Mouse (Mus musculus): ENCODE measurements around the gene Gm5767. TPM values are rescaled to one million over a fixed set of nuclear protein-coding genes. Genes with fewer than 3 reads are reported as not detected.
A peak's percentile ranks its signal among the peaks of the same experiment; 100 is the strongest.

The Gm5767 gene
- polyA plus RNA-seq, 1 experiment from 2014 or later, result not detected

DNA sequence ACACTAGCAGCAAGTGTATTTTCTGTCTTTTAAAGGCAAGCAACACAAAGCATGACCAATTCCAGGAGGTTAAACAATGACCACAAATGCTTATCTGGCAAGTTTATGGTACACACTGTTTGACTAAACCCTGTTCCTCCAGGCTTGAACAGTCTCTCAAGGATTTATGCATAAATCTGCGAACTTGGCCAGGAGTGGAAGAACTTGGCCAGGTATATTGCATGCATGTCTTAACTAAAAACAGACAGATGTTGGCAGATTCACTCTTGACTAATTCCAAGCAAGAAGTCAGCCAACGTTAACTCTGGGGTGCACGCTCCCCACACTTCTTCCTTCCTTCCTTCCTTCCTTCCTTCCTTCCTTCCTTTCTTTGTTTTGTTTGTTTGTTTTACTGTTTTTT is 790 bp upstream of the Gm5767 start:
- Histone ChIP-seq H3K9ac (ENCODE audit: low read length) (no peak overlapping the region), H3K4me3 (ENCODE audit: low read depth, low read length) (no peak overlapping the region), H3K27ac (replicated peaks; ENCODE audit: low read depth, low read length) (no peak overlapping the region), H3K4me1 (ENCODE audit: control insufficient read depth, insufficient read depth, low read length) (no peaks in the 10 kb centered on the region), H3K9me3 (ENCODE audit: control insufficient read depth, low read length) (no peaks in the 10 kb centered on the region), H3K4me2 (ENCODE audit: low read depth, severe bottlenecking) (no peak overlapping the region), H3K27me3 (ENCODE audit: control insufficient read depth, insufficient read depth, low read length) (no peaks in the 10 kb centered on the region), H3K36me3 (ENCODE audit: control insufficient read depth, insufficient read depth, low read length) (0 out of 2 replicates have a peak, but pooled peaks cover 2% of the 10 kb centered on the region)
- DNase-seq (ENCODE audit: low spot score) (no peak), ATAC-seq (ENCODE audit: insufficient number of reproducible peaks, low FRiP score, low TSS enrichment, low read depth) (no peak)
- WGBS, result 83% methylated on average over 3 of the region's 3 CpGs

DNA sequence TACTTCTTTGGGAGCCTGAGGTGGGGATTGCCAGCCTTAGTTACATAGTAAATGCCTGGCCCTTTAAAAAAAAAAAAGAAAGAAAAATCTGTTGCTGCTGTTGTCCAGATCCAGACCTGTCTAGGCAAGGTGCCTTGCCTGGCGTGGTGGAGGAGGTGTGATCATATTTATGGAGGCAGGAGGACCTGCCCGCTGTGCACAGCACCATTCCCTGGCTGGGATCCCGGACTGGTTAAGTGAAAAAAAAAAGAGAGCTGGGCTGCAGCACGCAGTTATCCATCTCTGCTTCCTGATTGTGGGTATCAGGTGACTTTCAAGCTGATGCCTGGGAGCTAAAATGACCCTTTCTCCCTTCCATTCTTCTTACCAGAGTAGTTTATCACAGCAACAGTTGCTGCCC is 4.5 kb downstream of the Gm5767 start:
- Histone ChIP-seq H3K36me3 (ENCODE audit: control insufficient read depth, insufficient read depth, low read length) (peaks cover 11% of the 10 kb centered on the region; the same call in 1 of the 2 replicates), H3K9me3 (ENCODE audit: control insufficient read depth, low read length) (no peaks in the 10 kb centered on the region)
- WGBS, result 68% methylated on average over 4 of the region's 4 CpGs

DNA sequence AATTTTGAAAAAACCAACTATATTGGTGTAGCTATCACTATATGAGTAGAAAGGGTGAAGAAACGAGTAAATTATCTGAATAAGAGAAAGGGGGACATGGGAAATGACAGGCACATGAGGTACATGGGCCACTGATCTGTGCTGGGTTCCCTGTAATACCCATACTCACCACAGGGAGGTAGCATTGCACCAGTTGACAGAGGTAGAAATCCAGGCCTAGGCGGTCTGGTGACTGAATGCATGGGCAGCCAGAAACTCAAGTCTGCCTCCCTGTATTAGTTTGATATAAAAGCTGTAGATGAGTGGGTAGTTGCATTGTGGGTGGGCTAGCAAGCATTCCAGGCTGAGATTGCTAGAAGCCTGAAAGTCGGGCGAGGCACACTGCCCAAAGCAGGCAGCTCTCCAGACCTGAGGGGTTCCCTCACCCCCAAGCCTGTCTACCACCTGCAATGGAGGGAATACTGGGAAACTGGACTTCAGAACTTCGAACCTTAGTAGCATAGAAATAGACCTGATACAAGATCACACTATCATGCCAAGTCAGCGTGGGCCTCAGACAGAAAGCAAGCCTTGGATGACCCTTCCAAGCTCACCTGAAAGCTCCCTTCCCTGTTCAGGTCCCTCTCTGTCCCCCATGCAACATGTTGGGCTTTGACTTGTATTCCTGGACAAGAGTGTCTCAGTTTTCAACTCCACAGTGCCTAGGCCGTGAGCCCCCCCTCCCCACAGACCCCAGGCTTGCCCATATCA is 5.7 kb downstream of the Gm5767 start:
- WGBS, result 60% methylated on average over 7 of the region's 7 CpGs
- Histone ChIP-seq H3K9me3 (ENCODE audit: control insufficient read depth, low read length) (no peaks in the 10 kb centered on the region), H3K4me3 (ENCODE audit: low read depth, low read length) (no peak overlapping the region), H3K4me2 (ENCODE audit: low read depth, severe bottlenecking) (no peak overlapping the region), H3K27ac (replicated peaks; ENCODE audit: low read depth, low read length) (no peak overlapping the region), H3K36me3 (ENCODE audit: control insufficient read depth, insufficient read depth, low read length) (peaks cover 21% of the 10 kb centered on the region), H3K27me3 (ENCODE audit: control insufficient read depth, insufficient read depth, low read length) (no peaks in the 10 kb centered on the region), H3K9ac (ENCODE audit: low read length) (no peak overlapping the region), H3K4me1 (ENCODE audit: control insufficient read depth, insufficient read depth, low read length) (no peaks in the 10 kb centered on the region; the same call in 1 of the 2 replicates)
- peak; percentile 79 for DNase-seq (ENCODE audit: low spot score)
- no peak for ATAC-seq (ENCODE audit: insufficient number of reproducible peaks, low FRiP score, low TSS enrichment, low read depth)

More for the DNA sequence above, 4.5 kb downstream of the Gm5767 start:
- H3K4me3 ChIP-seq (ENCODE audit: low read depth, low read length), result no peak overlapping the region
- H3K27me3 ChIP-seq (ENCODE audit: control insufficient read depth, insufficient read depth, low read length), result no peaks in the 10 kb centered on the region
- no peak overlapping the region for H3K4me2 ChIP-seq (ENCODE audit: low read depth, severe bottlenecking)
- H3K9ac ChIP-seq (ENCODE audit: low read length), result no peak overlapping the region
- H3K27ac ChIP-seq (replicated peaks; ENCODE audit: low read depth, low read length), result no peak overlapping the region
- H3K4me1 ChIP-seq (ENCODE audit: control insufficient read depth, insufficient read depth, low read length), result no peaks in the 10 kb centered on the region; the same call in 1 of the 2 replicates
- DNase-seq (ENCODE audit: low spot score) (no peak), ATAC-seq (ENCODE audit: insufficient number of reproducible peaks, low FRiP score, low TSS enrichment, low read depth) (0 out of 2 replicates have a peak, but pooled peaks have one; percentile 29)

DNA sequence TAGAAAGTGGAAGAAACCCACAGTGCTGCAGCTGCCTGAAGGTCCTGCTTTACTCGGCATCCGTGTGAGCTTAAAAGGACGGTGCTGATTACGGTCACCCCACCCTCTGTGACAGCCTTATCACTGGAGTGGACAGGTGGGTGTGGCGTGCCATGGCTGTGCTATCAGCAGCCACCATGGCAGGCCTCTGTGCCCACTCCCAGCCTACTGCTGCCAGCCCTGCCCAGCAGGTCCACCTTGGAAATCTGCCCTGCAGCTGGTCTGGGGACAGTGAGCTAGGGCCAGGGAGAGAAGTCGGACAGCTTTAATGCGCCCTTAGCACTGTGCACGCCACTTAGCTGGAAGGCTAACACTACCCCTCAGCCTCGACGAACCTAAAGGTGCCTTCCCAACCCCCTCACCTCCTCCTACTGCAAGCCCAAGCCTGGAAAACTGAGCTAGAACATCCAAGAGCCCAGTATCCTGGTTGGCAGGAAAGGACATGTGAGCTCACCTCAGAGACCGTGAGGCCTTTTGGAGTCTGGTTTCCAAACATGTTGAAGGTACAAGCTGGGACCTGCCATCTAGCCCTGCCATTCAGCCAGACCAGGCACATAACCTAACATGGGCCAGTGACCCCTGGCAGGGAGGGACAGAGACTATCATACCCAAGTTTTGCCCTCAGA is 6.4 kb downstream of the Gm5767 start:
- 85% methylated on average over 11 of the region's 11 CpGs for WGBS
- no peak overlapping the region for H3K9ac ChIP-seq (ENCODE audit: low read length)

DNA sequence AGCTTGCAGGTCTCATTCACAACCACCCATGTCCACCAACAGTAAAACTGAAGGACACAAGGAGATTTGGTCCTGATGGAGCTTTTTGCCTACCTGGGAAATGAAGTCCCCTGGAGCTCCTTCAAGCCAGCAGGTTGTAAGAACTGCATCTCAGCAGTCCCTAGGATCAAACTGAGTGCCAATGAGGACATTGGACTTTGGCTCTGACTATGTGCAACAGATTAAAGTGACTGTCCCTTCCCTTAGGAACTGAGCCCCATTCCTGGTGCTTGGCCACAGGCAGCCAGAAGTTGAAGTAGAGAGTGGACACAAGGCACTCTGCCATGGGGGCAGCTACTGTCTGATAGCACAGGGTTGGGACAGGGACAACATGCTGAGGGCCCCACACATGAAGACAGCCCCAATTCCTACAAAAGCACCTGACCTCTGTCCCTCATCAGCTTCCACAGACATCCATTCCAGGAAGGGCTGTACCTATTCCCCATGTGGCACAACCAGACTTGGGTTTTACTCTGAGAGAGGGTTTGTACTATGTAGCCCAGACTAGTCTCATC is 7.1 kb downstream of the Gm5767 start:
- Histone ChIP-seq H3K9ac (ENCODE audit: low read length) (no peak overlapping the region), H3K27me3 (ENCODE audit: control insufficient read depth, insufficient read depth, low read length) (no peaks in the 10 kb centered on the region), H3K4me1 (ENCODE audit: control insufficient read depth, insufficient read depth, low read length) (no peaks in the 10 kb centered on the region; the same call in 1 of the 2 replicates), H3K27ac (replicated peaks; ENCODE audit: low read depth, low read length) (no peak overlapping the region), H3K9me3 (ENCODE audit: control insufficient read depth, low read length) (no peaks in the 10 kb centered on the region), H3K4me2 (ENCODE audit: low read depth, severe bottlenecking) (no peak overlapping the region), H3K4me3 (ENCODE audit: low read depth, low read length) (no peak overlapping the region), H3K36me3 (ENCODE audit: control insufficient read depth, insufficient read depth, low read length) (peaks cover 31% of the 10 kb centered on the region)
- DNase-seq (ENCODE audit: low spot score) (no peak), ATAC-seq (ENCODE audit: insufficient number of reproducible peaks, low FRiP score, low TSS enrichment, low read depth) (no peak)

More for the DNA sequence above, 6.4 kb downstream of the Gm5767 start:
- no peak overlapping the region for H3K27ac ChIP-seq (replicated peaks; ENCODE audit: low read depth, low read length)
- H3K4me2 ChIP-seq (ENCODE audit: low read depth, severe bottlenecking), result no peak overlapping the region
- no peaks in the 10 kb centered on the region for H3K9me3 ChIP-seq (ENCODE audit: control insufficient read depth, low read length)
- peaks cover 26% of the 10 kb centered on the region for H3K36me3 ChIP-seq (ENCODE audit: control insufficient read depth, insufficient read depth, low read length)
- no peak for DNase-seq (ENCODE audit: low spot score)
- no peaks in the 10 kb centered on the region; the same call in 1 of the 2 replicates for H3K4me1 ChIP-seq (ENCODE audit: control insufficient read depth, insufficient read depth, low read length)
- H3K27me3 ChIP-seq (ENCODE audit: control insufficient read depth, insufficient read depth, low read length), result no peaks in the 10 kb centered on the region
- no peak for ATAC-seq (ENCODE audit: insufficient number of reproducible peaks, low FRiP score, low TSS enrichment, low read depth)
- no peak overlapping the region for H3K4me3 ChIP-seq (ENCODE audit: low read depth, low read length)

DNA sequence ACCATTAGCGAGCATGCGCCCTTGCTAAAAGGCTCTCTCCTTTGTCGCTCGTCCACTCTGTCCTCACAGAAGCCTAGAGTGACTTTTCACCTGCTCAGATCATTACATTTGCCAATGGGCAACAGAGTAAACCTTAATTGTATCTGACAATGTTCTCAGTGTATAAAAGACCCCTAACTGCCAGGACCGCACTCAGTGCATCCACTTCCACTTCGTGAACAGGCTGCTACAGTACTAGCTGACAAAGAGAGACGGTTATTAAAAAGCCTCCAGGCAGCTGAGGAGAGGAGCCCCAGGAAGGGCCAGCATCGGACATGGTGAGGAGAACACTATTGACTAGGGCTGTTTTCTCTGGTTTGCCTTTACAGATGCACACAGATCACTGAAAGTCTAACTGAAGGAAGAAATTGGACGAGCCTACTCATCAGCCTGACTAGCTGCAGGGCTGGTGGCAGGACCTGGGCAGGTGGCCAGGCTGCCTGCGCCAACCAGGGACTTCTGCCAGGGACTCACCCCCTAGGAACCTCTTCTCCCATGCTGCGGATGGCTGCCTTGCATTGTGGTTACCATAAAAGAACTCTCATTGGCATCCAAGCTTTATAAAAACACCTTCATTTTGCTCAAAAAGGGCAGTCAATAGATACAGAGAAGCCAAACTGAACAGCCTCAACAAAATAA is 9.5 kb downstream of the Gm5767 start:
- Histone ChIP-seq H3K4me2 (ENCODE audit: low read depth, severe bottlenecking) (no peak overlapping the region), H3K9me3 (ENCODE audit: control insufficient read depth, low read length) (no peaks in the 10 kb centered on the region), H3K4me3 (ENCODE audit: low read depth, low read length) (no peak overlapping the region), H3K27me3 (ENCODE audit: control insufficient read depth, insufficient read depth, low read length) (no peaks in the 10 kb centered on the region), H3K9ac (ENCODE audit: low read length) (no peak overlapping the region), H3K27ac (replicated peaks; ENCODE audit: low read depth, low read length) (no peak overlapping the region), H3K36me3 (ENCODE audit: control insufficient read depth, insufficient read depth, low read length) (peaks cover 38% of the 10 kb centered on the region), H3K4me1 (ENCODE audit: control insufficient read depth, insufficient read depth, low read length) (no peaks in the 10 kb centered on the region; the same call in 1 of the 2 replicates)
- no peak for ATAC-seq (ENCODE audit: insufficient number of reproducible peaks, low FRiP score, low TSS enrichment, low read depth)
- WGBS, result 94% methylated on average over 11 of the region's 11 CpGs
- DNase-seq (ENCODE audit: low spot score), result no peak

DNA sequence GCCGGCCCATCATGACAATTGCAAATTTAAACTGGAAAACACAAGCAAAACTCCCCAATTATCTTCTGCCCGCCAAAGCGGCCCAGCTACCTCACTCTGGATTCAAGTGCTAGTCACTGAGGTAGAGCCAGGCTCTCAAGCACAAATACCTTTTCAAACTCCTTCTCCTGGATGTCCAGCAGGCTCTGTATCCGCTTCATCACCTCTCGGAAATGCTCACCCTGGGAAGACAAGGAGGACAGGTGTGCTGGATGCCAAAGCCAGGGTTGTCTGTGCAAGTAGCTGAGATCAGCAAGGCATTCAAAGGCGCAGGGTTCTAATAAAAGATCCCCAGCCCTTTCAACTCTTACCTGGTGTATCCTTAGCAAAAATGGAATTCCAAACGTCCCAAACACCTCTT is 10.6 kb downstream of the Gm5767 start:
- Histone ChIP-seq H3K9ac (ENCODE audit: low read length) (no peak overlapping the region), H3K27ac (replicated peaks; ENCODE audit: low read depth, low read length) (no peak overlapping the region), H3K4me2 (ENCODE audit: low read depth, severe bottlenecking) (no peak overlapping the region), H3K36me3 (ENCODE audit: control insufficient read depth, insufficient read depth, low read length) (peaks cover 39% of the 10 kb centered on the region), H3K4me3 (ENCODE audit: low read depth, low read length) (no peak overlapping the region), H3K9me3 (ENCODE audit: control insufficient read depth, low read length) (no peaks in the 10 kb centered on the region), H3K4me1 (ENCODE audit: control insufficient read depth, insufficient read depth, low read length) (no peaks in the 10 kb centered on the region), H3K27me3 (ENCODE audit: control insufficient read depth, insufficient read depth, low read length) (no peaks in the 10 kb centered on the region)
- DNase-seq (ENCODE audit: low spot score) (no peak), ATAC-seq (ENCODE audit: insufficient number of reproducible peaks, low FRiP score, low TSS enrichment, low read depth) (no peak)
- 90% methylated on average over 7 of the region's 7 CpGs for WGBS

DNA sequence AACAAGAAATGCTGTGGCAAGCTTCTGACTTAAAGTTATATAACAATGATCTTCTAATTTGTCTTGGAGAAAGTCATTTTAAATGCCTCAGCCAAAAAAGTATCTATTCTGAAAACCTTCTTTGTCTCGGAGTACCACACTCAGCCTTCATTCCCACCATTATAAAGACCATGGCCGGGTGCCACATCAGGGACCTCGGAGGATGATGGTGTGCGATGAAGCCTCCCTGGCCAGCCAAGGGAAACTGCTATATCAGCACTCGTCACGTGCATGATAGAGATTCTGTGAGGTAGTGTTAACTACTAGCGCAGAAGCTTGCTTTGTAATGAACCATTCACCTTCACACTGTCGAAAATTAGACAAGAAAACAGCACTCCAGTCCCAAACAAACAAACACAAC is 19.0 kb downstream of the Gm5767 start:
- DNase-seq (ENCODE audit: low spot score) (no peak), ATAC-seq (ENCODE audit: insufficient number of reproducible peaks, low FRiP score, low TSS enrichment, low read depth) (no peak)
- Histone ChIP-seq H3K9ac (ENCODE audit: low read length) (no peak overlapping the region), H3K9me3 (ENCODE audit: control insufficient read depth, low read length) (no peaks in the 10 kb centered on the region), H3K4me1 (ENCODE audit: control insufficient read depth, insufficient read depth, low read length) (no peaks in the 10 kb centered on the region), H3K4me2 (ENCODE audit: low read depth, severe bottlenecking) (no peak overlapping the region), H3K36me3 (ENCODE audit: control insufficient read depth, insufficient read depth, low read length) (peaks cover 41% of the 10 kb centered on the region), H3K27ac (replicated peaks; ENCODE audit: low read depth, low read length) (no peak overlapping the region), H3K27me3 (ENCODE audit: control insufficient read depth, insufficient read depth, low read length) (no peaks in the 10 kb centered on the region), H3K4me3 (ENCODE audit: low read depth, low read length) (no peak overlapping the region)
- WGBS, result 95% methylated on average over 8 of the region's 8 CpGs

Data from limb, embryonic 11.5 days (tissue).